Mouse (Mus musculus) erythroblast, adult 5-6 weeks (primary cell): Measurements from ENCODE around the gene Fabp2. TPM values are rescaled to one million over a fixed set of nuclear protein-coding genes. Genes with fewer than 3 reads are reported as not detected.

Experiments used
- ATAC-seq: replicated peaks from 2 replicates; pipeline ENCODE4 v1.8.0; 2016; ENCODE audit warnings: moderate number of reproducible peaks, mild to moderate bottlenecking, moderate TSS enrichment, inconsistent platforms; ENCODE audit not compliant: poor library complexity, low FRiP score, severe bottlenecking
- total RNA-seq, 2 experiments: library from RNA; stranded (forward) in 1 of 2; stranded (reverse) in 1 of 2; fragments of 150-400 nt in 1 of 2; fragments of 200-764, 138-1000 nt in 1 of 2; gene quantifications; 2 replicates each; pipeline versions ENCODE4 v1.2.3 to v1.2.4; 2015 to 2017; ENCODE audit warnings: low replicate concordance in 2 of 2

Fabp2 gene
- total RNA-seq (2015; ENCODE audit: low replicate concordance), result not detected in 2 replicates
- total RNA-seq (2017; ENCODE audit: low replicate concordance), result not detected in 2 replicates

GRCm38 (mm10) chr3:122894772-122895171 is at the start of gene Fabp2:
Fabp2 (plus strand) TSS chr3:122895072.
- ATAC-seq, result no peak

- no peak for ATAC-seq
Observed at GRCm38 (mm10) chr3:122848410-122849034, 46.4 kb upstream of the Fabp2 start.

DNA sequence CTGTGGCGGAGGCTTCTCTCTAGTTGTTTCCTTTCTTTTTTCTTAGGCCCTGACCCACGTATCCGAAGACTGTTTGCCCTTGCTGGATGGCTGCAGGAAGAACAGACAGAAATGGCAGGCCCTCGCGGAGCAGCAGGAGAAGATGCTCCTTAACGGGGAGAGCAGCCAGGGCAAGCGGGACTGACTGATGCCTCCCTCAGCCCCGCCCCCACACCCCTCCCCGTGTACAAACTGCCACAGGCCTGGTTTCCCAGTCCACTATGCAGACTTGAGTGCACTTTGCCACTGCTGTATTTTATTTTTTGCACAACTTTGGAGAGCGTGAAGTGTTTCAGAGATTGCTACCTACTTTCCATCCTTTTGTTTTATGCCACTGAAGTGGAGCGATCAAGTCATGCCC is 39.7 kb upstream of the Fabp2 start:
- no peak for ATAC-seq

GRCm38 (mm10) chr3:122859829-122860228 is 35.0 kb upstream of the Fabp2 start:
- no peak for ATAC-seq

GRCm38 (mm10) chr3:122860573-122861498 is 34.0 kb upstream of the Fabp2 start:
- ATAC-seq, result no peak

DNA sequence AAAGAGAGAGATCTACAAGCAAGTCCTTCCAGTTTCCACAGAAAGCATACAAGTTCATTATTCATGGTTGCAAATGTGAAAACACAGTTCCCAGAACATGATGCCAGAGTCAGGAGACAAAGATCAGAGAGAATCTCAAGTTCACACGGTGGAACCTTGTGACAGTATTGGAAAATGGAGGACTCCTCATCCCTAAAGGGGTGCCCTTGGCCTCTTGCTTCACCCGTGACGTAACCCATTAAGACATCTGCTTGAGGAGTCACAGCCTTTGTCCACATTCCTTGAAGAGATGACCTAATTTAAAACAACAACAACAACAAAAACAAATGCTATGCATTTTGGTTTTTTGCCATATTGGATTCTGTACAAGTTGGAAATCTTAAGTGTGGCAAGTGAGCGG is 29.8 kb upstream of the Fabp2 start:
- ATAC-seq, result no peak

DNA sequence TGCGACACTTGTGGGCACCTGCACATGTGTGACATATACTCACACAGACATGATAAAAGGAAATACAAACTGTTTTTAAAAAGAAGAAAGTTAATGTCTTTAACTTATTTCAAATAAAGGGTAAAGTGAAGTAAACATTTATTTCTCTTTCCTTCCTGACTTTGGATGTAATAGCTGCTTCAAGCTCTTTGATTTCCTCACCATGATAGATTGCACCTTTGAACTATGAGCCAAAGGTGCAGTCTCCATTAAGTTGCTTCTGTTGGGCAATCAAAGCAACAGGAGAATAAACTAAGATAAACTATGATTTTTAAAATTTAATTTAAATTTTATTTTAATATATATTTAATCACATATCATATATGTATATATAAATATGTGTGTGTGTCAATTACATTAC is 26.6 kb upstream of the Fabp2 start:
- no peak for ATAC-seq

DNA sequence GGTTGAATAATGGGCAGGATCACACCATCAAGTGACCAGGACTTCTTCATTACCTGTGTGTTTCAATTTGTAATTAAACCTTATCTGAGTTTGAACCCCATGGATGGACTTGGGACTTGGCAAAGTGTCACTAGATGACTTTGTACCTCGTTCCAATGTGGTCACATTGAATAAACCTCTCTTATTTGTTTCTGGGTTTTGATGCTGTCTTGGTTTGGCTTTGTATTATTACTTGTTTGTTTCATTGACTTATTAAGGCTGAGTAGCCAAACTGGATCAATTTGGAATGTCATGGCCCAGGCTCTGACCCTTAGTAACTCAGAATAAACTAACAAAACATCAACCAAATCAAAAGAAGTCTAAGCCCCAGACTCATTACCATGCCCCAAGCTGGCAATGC is 23.3 kb upstream of the Fabp2 start:
- ATAC-seq, result no peak

DNA sequence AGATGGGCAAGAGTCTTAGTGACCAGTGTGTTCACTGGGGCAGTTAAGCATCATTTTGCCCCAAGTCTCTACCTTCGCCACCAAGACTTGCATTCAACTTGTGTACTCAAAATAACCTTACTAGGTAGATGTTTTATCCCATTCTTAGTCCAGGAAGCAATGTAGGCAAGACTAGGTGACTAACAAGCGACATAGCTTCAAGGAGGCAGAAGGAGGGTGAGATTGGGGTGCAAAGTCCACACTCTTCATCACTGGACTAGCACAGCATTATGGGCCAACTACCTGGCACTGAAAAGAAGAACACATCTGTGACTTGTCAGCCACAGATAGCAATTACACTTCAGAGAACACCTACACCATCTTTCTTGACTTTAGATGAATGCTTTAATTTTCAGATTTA is 18.0 kb upstream of the Fabp2 start:
- no peak for ATAC-seq

DNA sequence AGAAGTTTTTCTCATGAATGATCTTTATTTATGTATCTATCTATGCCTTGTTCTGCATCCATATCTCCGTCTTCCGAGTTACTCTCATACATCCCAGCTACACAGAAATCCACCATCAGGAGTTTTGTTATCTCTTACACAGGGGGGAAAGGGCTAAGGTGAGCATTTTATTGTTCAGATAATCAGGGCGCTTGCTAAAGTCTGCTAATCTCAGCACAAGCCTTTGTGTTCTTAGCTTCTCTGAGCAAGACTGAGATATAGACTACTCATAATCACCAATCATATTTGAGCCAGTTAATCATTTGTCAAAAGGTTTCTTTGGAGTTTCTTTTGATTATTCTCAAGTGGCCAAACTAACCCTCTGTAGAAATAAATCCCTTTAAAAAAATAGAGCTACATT is 17.3 kb upstream of the Fabp2 start:
- ATAC-seq, result no peak

DNA sequence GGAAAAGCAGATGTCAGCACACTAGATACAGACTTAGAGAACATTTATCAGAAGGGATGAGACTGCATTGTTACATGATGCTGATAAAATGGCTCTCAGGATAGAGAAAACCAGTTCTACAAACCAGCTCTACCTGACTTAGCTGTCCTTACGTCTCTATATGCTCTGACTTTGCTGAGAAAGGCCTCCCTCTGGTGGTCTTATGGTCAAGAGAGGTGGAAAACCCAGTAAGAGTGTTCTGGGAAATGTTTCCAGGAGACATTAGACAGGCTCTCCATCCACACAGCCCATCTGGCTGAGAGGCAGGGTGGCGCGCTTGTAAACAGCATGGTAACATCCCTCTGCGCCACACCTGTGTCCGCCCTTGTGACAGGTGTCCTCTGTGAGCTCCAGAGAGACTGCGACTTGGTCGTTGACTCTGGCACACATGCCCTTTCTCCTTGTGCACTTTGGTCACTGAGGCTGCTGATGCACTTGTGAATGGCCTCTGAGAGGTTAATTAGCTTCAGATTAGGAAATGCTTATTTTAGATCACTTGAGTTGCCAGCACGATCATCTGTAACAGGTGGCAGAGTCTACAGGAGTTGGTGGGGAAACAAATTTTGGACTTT is 16.1 kb upstream of the Fabp2 start:
- no peak for ATAC-seq

DNA sequence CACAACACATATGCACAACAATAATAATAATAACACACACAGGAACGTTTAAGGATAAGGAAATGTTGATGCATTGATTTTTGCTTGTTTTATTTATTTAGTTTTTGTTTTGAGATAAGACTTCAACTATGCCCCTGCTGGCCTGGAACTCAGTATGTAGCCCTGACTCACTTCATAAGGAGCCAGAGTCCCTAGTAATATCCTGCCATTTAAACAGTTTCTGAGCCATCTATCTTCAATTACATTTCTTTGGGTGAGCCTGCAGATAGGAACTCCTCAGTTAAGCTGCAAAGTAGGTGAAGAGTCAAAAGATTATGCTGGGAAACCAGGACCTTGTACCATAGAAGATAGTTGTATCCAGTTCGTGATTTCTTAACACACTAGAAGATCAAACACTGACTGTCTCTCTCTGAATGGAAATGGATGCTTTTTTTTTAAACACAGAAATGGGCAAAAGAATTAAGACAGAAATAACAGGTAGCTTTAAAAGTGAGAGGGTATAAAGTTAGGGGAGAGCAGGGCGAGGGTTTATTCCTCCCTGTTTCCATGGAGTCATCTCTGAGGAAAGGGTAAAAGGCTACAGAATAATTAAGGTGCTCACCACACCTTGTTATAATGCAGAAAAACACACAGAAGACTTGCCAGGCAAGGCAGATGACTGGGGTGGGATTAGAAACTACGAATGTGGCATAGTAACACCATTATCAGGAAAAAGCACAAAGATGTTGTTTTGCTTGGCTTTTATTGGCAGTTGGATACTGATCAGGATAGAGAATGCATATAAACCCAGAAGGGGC is 7.2 kb upstream of the Fabp2 start:
- ATAC-seq, result no peak

GRCm38 (mm10) chr3:122888371-122888819 is 6.5 kb upstream of the Fabp2 start:
- no peak for ATAC-seq

DNA sequence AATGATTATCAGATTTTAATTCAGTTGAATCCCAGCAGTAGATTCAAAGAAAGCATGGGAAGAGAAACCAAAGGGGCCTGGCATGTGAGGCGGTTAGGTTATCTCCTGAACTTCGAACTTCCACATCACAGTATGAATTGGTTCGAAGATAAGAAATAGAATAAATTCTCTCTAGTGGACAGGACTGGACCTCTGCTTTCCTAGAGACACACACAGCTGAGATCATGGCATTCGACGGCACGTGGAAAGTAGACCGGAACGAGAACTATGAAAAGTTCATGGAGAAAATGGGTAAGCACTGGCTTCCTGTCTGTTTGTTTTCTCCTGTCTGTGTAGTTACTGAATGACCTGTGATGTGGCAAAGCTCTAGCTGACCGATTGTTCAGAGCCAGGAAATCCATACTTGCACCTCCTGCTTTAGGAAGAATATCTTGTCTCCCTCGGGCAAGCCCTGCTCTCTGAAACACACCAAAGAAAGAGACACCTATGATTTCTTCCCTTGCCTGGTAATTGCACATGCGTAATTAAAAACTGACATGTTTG is 388 bp downstream of the Fabp2 start:
- no peak for ATAC-seq

DNA sequence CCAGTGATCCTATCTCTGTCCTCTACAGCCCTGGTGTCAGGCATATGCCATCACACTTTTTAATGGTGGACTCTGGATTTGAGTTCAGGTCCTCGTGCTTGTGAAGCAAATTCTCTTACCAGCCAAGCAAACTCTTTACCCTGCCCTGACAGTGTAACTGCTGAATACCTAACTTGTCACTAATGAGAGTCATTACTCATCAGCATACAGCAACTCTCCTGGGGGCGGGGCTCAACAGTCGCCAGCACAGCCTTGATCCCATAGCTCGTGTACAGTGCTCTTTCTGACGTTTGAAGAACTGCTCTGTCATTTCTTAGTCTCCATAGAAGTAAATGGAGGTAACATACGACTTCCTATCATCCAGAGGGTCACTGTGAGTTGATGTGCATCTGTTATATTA is 3.4 kb downstream of the Fabp2 start:
- no peak for ATAC-seq

DNA sequence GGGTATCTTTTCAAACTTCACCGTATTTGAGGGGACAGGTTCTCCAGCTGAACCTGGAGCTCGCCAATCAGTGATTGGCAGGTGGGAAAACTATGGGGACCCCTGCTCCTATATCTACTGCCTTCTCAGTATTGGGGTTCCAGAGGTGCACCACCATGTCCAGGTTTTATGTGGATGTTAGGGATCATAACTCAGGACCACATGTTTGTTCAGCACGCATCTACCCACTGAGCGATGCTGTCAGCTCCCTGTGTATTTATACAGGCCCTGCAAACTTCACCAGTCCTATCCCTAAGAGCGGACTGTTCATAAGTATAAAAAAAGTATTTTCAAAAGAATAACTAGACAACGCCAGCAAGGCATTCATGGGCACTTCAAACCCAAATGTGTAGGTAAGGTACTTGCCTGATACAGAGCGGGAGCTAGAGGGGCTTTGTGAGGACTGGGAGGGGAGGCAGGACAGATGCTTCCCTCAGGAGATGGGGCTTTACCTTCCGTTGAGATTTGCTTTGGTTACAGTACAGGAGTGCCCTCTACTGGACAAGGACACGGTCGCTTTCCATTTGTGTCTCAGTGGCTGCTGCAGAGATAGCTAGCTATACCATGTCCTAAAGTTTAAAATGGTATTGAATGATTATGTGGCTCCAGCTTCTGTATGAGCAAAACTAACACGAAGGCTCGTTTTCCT is 9.0 kb downstream of the Fabp2 start:
- ATAC-seq, result no peak

DNA sequence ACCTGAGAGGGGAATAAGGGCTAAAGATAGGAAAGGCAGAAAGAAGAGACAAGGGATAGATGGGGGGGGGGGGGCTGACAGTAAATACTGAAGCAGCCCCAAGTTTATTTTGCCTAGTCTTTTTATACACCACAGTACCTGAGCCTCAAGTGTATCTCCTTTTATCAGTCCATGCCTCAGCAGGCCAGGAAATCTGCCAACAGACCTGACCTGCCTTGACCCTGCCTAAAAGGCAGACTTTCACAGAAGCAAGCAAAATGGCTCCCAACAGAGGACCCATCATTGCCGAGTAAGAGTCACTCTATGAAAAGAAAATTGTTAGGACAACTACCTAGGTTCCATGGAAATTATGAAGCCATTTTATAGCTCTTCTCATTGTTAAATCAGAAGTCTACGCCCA is 13.0 kb downstream of the Fabp2 start:
- no peak for ATAC-seq

DNA sequence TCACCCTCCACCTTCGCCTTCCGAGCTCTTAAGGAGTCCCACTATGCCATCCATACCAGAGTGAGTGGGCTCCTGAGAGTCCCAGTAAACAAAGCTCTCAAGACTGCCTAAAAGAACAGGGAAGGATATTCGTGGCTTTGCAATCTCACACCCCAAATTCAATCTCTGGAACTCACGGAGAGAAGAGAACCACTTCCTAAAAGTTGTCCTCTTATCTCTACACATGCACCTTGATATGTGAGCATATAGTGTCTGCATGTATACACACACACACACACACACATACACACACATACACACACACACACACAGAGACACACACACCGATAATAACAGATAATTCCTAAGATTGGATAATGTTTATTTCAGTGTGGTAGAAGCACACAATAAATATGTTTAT is 20.6 kb downstream of the Fabp2 start:
- ATAC-seq, result no peak

DNA sequence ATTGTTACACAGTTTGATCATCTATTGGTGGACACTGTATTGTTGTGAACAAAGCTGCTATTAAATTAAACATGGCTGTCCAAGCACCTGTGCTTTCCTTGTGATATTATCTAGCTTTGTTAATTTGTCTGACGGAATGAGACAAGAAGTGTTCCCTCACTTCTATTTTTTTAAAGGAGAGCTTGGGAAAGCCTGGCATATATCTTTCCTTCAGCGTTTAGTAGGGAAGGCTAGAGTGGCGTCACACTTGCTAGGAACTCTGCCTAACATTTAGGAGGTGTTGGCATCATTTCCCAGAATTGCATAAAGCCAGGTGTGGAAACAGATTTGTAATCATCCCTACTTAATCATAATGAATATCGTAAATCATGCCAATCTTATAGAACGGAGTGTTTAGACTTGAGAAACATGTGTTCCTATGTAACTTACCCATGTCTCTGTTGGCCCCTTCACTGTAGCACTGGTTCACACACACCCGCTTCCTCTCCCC is 21.4 kb downstream of the Fabp2 start:
- ATAC-seq, result no peak
